Mouse (Mus musculus) erythroblast, embryonic 14.5 days (primary cell): ENCODE data around the gene Slc44a3. TPM values are rescaled to one million over a fixed set of nuclear protein-coding genes. Genes with fewer than 3 reads are reported as not detected.

ENCODE experiments used
- H3K27me3 ChIP-seq: 2 replicates; pipeline ENCODE4 v1.6.1; 2012; ENCODE audit warnings: inconsistent platforms; ENCODE audit not compliant: control insufficient read depth
- H3K36me3 ChIP-seq: 2 replicates; pipeline ENCODE4 v1.6.1; 2012; ENCODE audit warnings: mild to moderate bottlenecking, inconsistent platforms; ENCODE audit not compliant: control insufficient read depth
- H3K4me1 ChIP-seq: 2 replicates; pipeline ENCODE4 v1.6.1; 2012; ENCODE audit warnings: inconsistent platforms; ENCODE audit not compliant: control insufficient read depth
- H3K4me3 ChIP-seq: replicated peaks from 2 replicates; pipeline ENCODE3; 2012; ENCODE audit warnings: moderate library complexity, mild to moderate bottlenecking, inconsistent platforms
- H3K9me3 ChIP-seq: 2 replicates; pipeline ENCODE4 v1.6.1; 2012; ENCODE audit warnings: low read length, inconsistent platforms, mixed read lengths; ENCODE audit not compliant: control insufficient read depth
- GATA1 ChIP-seq: IDR thresholded peaks from 2 replicates; pipeline ENCODE4 v1.6.1; 2012; ENCODE audit warnings: low read length, inconsistent platforms, mixed read lengths
- TAL1 ChIP-seq: IDR thresholded peaks from 3 replicates; pipeline ENCODE4 v1.6.1; 2012; ENCODE audit warnings: low read length, inconsistent platforms, mixed read lengths
- polyA plus RNA-seq: library from polyadenylated mRNA; stranded (reverse); fragments of >175 nt; gene quantifications from 2 replicates; pipeline ENCODE4 v1.2.3, GENCODE M21; 2012

Gene Slc44a3
- polyA plus RNA-seq, 1 experiment, result not detected

DNA sequence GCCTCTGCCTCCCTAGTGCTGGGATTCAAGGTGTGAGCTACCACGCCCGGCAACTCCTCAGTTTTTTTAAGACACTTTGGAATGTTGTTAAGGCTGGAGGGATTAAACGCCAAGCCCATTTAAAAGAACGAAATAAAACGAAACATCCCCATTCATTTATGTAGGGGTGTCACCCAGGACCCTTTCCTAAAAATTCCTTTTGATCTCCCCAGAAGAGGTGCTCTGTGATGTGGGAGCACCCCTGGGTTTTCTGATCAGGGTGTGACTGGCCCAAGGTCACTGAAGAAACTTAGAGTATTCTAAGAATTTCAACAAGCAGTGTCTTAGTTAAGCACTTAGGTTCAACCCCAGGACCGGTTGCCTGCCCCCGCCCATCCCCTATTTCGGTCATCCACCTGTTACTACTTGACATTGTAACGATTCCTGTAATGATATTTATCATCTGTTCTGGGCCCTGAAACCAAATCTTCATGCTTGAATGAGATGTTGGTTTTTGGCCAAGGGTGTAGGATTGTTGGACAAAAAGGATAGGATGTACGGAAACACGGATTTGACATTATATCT, 103.4 kb downstream of the Slc44a3 start:
- Histone ChIP-seq H3K36me3 (no peaks in the 10 kb centered on the region), H3K9me3 (no peaks in the 10 kb centered on the region), H3K4me1 (peaks cover 31% of the 10 kb centered on the region), H3K27me3 (peaks cover 31% of the 10 kb centered on the region), H3K4me3 (no peak overlapping the region)
- no peak for TF ChIP-seq TAL1
- no peak for TF ChIP-seq GATA1

- peak overlapping the region; percentile 68 for H3K4me3 ChIP-seq
- H3K4me1 ChIP-seq, result peaks cover 30% of the 10 kb centered on the region
- TF ChIP-seq TAL1, result no peak
- TF ChIP-seq GATA1, result no peak
- H3K9me3 ChIP-seq, result no peaks in the 10 kb centered on the region
- H3K27me3 ChIP-seq, result peaks cover 31% of the 10 kb centered on the region
- H3K36me3 ChIP-seq, result no peaks in the 10 kb centered on the region
These were observed 104.0 kb downstream of the Slc44a3 start for GRCm38 (mm10) chr3:121428230-121428629.

- Histone ChIP-seq H3K36me3 (no peaks in the 10 kb centered on the region), H3K27me3 (peaks cover 31% of the 10 kb centered on the region), H3K9me3 (no peaks in the 10 kb centered on the region), H3K4me3 (peak overlapping the region; percentile 68), H3K4me1 (peaks cover 30% of the 10 kb centered on the region)
- TF ChIP-seq GATA1, result no peak
- TF ChIP-seq TAL1, result no peak
These were observed 104.7 kb downstream of the Slc44a3 start for GRCm38 (mm10) chr3:121427520-121427908.

GRCm38 (mm10) chr3:121426621-121427519, 105.3 kb downstream of the Slc44a3 start:
- Histone ChIP-seq H3K4me3 (peak overlapping the region; percentile 68), H3K27me3 (peaks cover 31% of the 10 kb centered on the region), H3K36me3 (no peaks in the 10 kb centered on the region), H3K9me3 (no peaks in the 10 kb centered on the region), H3K4me1 (peaks cover 30% of the 10 kb centered on the region)
- TF ChIP-seq GATA1, result no peak
- TF ChIP-seq TAL1, result no peak

GRCm38 (mm10) chr3:121425861-121426620, 106.2 kb downstream of the Slc44a3 start, which contains the start of gene Cnn3:
TSS of gene Cnn3 (plus strand) at chr3:121426497.
- H3K27me3 ChIP-seq, result peaks cover 31% of the 10 kb centered on the region
- no peaks in the 10 kb centered on the region for H3K36me3 ChIP-seq
- TF ChIP-seq GATA1 (no peak), TAL1 (no peak)
- peaks cover 30% of the 10 kb centered on the region for H3K4me1 ChIP-seq
- peak within 1 kb of the TSS; percentile 68 for H3K4me3 ChIP-seq
- H3K9me3 ChIP-seq, result no peaks in the 10 kb centered on the region

- TF ChIP-seq GATA1 (no peak), TAL1 (no peak)
- H3K4me3 ChIP-seq, result no peak overlapping the region
- no peaks in the 10 kb centered on the region for H3K9me3 ChIP-seq
- no peaks in the 10 kb centered on the region for H3K36me3 ChIP-seq
- H3K4me1 ChIP-seq, result peaks cover 19% of the 10 kb centered on the region
- peaks cover 22% of the 10 kb centered on the region for H3K27me3 ChIP-seq
These were observed 109.8 kb downstream of the Slc44a3 start for GRCm38 (mm10) chr3:121422405-121422804.

DNA sequence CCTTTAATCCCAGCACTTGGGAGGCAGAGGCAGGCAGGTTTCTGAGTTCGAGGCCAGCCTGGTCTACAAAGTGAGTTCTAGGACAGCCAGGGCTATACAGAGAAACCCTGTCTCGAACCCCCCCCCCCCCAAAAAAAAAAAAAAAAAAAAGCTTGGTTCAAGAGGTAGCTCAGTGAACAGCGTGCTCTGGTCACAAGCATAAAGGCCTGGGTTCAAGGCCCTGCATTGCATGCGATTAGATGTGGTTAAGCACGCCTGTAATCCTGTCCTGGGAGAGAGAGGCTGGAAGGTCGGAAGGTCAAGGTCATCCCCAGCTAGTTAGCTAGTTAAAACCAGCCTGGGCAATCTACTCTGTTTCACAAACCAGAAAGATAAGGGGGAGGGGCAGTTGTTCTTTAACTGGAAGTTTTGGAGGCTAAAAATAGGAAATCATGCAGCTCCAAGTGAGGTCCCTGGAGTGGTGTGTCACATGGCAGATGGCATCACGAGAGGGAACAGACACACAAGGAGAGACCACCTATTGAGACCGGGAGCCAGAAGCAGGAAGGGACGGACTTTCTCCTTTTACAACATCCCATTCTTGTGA, 113.3 kb downstream of the Slc44a3 start:
- Histone ChIP-seq H3K9me3 (no peaks in the 10 kb centered on the region), H3K4me3 (no peak overlapping the region), H3K4me1 (no peaks in the 10 kb centered on the region), H3K27me3 (no peaks in the 10 kb centered on the region), H3K36me3 (no peaks in the 10 kb centered on the region)
- TF ChIP-seq TAL1 (no peak), GATA1 (no peak)

- H3K4me1 ChIP-seq, result no peaks in the 10 kb centered on the region
- H3K27me3 ChIP-seq, result no peaks in the 10 kb centered on the region
- H3K4me3 ChIP-seq, result no peak overlapping the region
- no peak for TF ChIP-seq GATA1
- no peak for TF ChIP-seq TAL1
- H3K9me3 ChIP-seq, result no peaks in the 10 kb centered on the region
- H3K36me3 ChIP-seq, result no peaks in the 10 kb centered on the region
These were observed 114.0 kb downstream of the Slc44a3 start for GRCm38 (mm10) chr3:121418251-121418601.
